Mouse (Mus musculus) testis, adult 2 months (tissue): ENCODE measurements around the gene Cyp51. TPM values are rescaled to one million over a fixed set of nuclear protein-coding genes. Genes with fewer than 3 reads are reported as not detected.

Source experiments
- H3K27ac ChIP-seq: fragments of 200-500 bp; 2 replicates; pipeline ENCODE4 v1.5.1; 2012; ENCODE audit warnings: low read depth, low read length; ENCODE audit not compliant: control insufficient read depth, insufficient read depth
- H3K27me3 ChIP-seq: fragments of 200-500 bp; 2 replicates; pipeline ENCODE4 v1.6.1; 2012; ENCODE audit warnings: mild to moderate bottlenecking, low read length, moderate library complexity; ENCODE audit not compliant: control insufficient read depth, insufficient read depth
- H3K36me3 ChIP-seq: fragments of 200-500 bp; 2 replicates; pipeline ENCODE4 v1.6.1; 2012; ENCODE audit warnings: mild to moderate bottlenecking, low read length; ENCODE audit not compliant: control insufficient read depth, insufficient read depth
- H3K4me1 ChIP-seq: fragments of 200-500 bp; 2 replicates; pipeline ENCODE4 v1.6.1; 2012; ENCODE audit warnings: low read length; ENCODE audit not compliant: control insufficient read depth, insufficient read depth
- H3K4me3 ChIP-seq: fragments of 200-500 bp; 2 replicates; pipeline ENCODE4 v1.5.1; 2012; ENCODE audit warnings: low read depth, mild to moderate bottlenecking, low read length, moderate library complexity, mixed read lengths; ENCODE audit not compliant: control insufficient read depth
- CTCF ChIP-seq: fragments of 200-500 bp; IDR thresholded peaks from 2 replicates; pipeline ENCODE4 v1.5.1; 2012; ENCODE audit warnings: low read depth, mild to moderate bottlenecking, inconsistent platforms, low read length, moderate library complexity; ENCODE audit not compliant: control insufficient read depth, insufficient read depth, insufficient replicate concordance
- POLR2A ChIP-seq: fragments of 200-500 bp; IDR thresholded peaks from 2 replicates; pipeline ENCODE4 v1.6.1; 2012; ENCODE audit warnings: low read depth, mild to moderate bottlenecking, inconsistent platforms, low read length, moderate library complexity; ENCODE audit not compliant: control insufficient read depth
- polyA plus RNA-seq: library from polyadenylated mRNA; depleted of rRNA; stranded (reverse); fragments of >200 nt; gene quantifications from 2 replicates; pipeline ENCODE4 v1.2.3, GENCODE M21; 2012

Cyp51 gene
- polyA plus RNA-seq, 1 experiment: 72.9 TPM

DNA sequence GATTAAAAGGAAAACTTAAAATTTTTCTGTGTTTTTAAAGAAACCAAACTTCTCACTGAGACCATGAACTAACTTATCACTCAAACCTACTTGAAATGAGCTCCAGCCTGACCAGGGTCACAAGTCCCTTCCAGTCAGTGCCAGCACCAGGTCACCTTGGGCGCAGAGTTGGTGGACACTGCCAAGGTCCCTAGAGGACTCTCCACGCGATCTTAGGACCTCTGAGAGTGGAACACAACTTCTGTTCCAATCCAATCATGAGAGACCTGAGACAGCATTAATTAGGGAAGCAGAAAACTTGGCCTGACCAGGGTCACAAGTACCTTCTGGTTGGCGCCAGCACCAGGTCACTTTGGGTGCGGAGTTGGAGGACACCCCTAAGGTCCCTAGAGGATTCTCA, 10.1 kb downstream of the Cyp51 start:
- Histone ChIP-seq H3K4me3 (no peak overlapping the region), H3K4me1 (no peaks in the 10 kb centered on the region), H3K36me3 (no peaks in the 10 kb centered on the region)

DNA sequence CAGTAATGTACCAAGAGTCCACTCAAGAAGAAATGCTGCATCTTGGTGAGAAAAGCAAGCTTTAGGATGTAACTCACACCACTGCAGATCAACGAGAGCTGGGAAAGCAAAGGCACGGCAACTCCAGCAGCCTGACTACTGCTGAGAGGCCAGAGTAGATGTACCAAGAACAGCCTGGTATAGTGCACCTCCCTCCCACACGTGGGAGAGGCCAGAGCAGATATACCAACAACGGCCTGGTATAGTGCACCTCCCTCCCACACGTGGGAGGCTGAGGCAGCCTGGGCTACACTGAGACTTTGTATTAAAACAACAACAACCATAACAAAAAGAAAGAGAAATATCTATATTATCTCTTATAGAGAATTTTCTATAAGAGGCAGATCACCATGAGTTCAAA, 16.4 kb downstream of the Cyp51 start:
- no peaks in the 10 kb centered on the region for H3K27me3 ChIP-seq
- no peak overlapping the region for H3K27ac ChIP-seq
- H3K4me3 ChIP-seq: no peak overlapping the region
- H3K36me3 ChIP-seq: no peaks in the 10 kb centered on the region
- no peaks in the 10 kb centered on the region for H3K4me1 ChIP-seq
- TF ChIP-seq CTCF (no peak), POLR2A (no peak)

More for the DNA sequence above, 10.1 kb downstream of the Cyp51 start:
- H3K27me3 ChIP-seq: no peaks in the 10 kb centered on the region
- no peak overlapping the region for H3K27ac ChIP-seq
- no peak for TF ChIP-seq CTCF
- TF ChIP-seq POLR2A: no peak

DNA sequence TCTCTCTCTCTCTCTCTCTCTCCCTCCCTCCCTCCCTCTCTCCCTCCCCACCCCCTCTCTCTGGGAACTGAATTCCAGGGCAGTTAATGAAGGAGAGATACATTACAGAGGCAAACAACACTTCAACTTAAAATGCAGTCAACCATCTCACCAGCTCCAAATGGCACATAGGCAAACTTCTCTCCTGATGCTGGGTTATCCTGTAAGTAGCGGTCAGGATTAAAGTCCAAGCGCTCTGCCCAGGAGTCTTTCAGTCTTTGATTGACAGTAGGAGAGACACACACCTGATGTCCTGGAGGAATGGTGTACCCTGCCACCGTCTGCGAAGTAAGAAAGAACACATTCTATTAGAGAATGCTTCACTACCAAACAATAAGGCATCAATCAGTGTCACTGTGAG, 18.2 kb downstream of the Cyp51 start:
- Histone ChIP-seq H3K27me3 (no peaks in the 10 kb centered on the region), H3K4me1 (no peaks in the 10 kb centered on the region), H3K36me3 (no peaks in the 10 kb centered on the region), H3K27ac (no peak overlapping the region), H3K4me3 (no peak overlapping the region)
- TF ChIP-seq CTCF (no peak), POLR2A (no peak)

DNA sequence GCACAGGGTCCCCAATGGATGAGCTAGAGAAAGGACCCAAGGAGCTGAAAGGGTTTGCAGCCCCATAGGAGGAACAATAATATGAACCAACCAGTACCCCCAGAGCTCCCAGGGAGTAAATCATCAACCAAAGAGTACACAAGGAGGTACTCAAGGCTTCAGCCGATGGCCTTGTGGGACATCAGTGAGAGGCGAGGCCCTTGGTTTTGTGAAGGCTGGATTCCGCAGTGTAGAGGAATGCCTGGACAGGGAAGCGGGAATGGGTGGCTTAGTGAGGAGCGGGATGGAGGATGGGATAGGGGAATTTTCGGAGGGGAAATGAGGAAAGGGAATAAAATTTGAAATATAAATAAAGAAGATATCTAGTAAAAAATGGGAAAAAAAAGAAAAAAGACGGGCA, 19.6 kb downstream of the Cyp51 start:
- Histone ChIP-seq H3K27ac (no peak overlapping the region), H3K27me3 (no peaks in the 10 kb centered on the region), H3K4me3 (no peak overlapping the region), H3K36me3 (no peaks in the 10 kb centered on the region), H3K4me1 (no peaks in the 10 kb centered on the region)
- TF ChIP-seq CTCF: no peak
- no peak for TF ChIP-seq POLR2A

DNA sequence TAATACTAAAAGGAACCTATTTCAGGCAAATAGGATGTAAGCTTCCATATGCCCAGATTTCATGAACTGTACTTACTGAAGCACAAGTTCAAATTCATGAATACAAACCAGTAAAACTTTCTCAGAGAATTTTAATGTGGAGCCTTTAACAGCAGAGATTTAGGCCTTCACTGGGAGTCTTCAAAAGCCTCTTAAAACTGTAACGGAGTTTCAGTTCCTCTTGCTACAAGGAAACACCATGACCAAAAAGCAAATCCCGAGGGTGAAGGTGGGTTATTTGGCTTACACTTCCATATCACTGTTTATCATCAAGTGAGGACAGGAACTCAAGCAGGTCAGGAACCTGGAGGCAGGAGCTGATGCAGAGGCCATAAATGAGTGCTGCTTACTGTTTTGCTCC, 23.0 kb downstream of the Cyp51 start:
- Histone ChIP-seq H3K36me3 (no peaks in the 10 kb centered on the region; the same call in 1 of the 2 replicates), H3K4me1 (no peaks in the 10 kb centered on the region)

DNA sequence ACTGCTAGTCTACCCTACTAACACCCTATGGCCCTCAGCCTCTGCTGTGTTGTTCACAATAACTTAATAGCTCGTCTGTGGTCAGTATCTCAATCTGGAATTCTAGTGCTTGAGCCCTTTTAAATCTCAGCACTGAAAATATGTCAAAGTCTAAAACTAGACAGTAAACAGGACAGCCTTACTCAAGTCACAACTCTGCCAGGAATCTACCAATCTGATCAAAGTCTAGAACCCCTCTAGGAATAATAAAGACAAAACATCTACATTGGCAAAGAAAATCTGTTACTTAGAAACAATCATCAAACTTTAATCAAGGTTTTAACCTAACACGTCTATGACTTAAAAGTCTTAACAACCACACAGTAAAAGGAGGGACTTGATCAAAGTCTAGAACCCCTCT, 23.7 kb downstream of the Cyp51 start:
- Histone ChIP-seq H3K4me1 (no peaks in the 10 kb centered on the region), H3K4me3 (no peak overlapping the region), H3K27ac (no peak overlapping the region), H3K27me3 (no peaks in the 10 kb centered on the region), H3K36me3 (no peaks in the 10 kb centered on the region; the same call in 1 of the 2 replicates)
- no peak for TF ChIP-seq CTCF
- no peak for TF ChIP-seq POLR2A

More for the DNA sequence above, 23.0 kb downstream of the Cyp51 start:
- no peak overlapping the region for H3K27ac ChIP-seq
- TF ChIP-seq POLR2A (no peak), CTCF (no peak)
- no peaks in the 10 kb centered on the region for H3K27me3 ChIP-seq
- no peak overlapping the region for H3K4me3 ChIP-seq

DNA sequence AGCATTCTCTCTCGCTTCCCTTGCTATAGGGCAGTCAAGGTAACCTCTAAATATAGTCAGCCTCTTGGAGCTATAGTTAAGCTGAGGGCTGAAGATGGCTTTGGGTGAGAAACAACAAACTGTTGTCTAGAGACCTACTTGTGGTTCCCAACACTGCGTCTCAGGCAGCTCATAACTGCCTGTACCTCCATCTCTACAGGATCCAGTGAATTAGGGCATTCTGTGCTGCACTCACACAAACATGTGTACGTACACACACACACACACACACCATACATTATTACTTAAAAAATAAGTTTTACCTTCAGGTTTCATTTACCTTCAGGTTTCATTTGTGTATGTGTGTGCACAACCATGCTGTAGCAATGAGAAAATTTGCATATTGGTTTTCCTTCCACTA, 25.5 kb downstream of the Cyp51 start:
- no peaks in the 10 kb centered on the region for H3K4me1 ChIP-seq
- H3K27ac ChIP-seq: no peak overlapping the region
- no peak for TF ChIP-seq POLR2A
- H3K27me3 ChIP-seq: no peaks in the 10 kb centered on the region
- H3K36me3 ChIP-seq: no peaks in the 10 kb centered on the region; the same call in 1 of the 2 replicates
- no peak overlapping the region for H3K4me3 ChIP-seq

DNA sequence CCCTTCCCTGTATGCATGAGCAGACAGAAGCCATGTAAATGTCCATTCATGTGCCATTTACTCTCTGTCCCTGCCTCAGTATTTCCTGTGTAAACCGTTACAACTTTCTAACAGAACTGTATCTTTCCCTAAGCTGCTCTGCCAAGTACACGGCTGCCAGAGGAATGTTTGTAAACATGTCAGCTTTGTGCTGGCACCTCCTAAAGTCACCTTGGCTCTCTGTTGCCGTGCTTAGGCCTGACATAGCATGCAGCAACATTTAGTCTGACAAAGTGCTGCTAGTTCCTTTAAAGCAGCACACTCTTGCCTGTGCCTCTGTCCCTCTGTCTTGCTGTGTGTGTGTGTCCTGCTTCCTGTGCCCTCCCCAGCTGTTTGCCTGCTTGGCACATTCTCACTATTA, 37.3 kb downstream of the Cyp51 start:
- H3K36me3 ChIP-seq: no peaks in the 10 kb centered on the region; the same call in 1 of the 2 replicates
- TF ChIP-seq POLR2A (no peak), CTCF (no peak)

More for the DNA sequence above, 37.3 kb downstream of the Cyp51 start:
- no peak overlapping the region for H3K4me3 ChIP-seq
- H3K27ac ChIP-seq: no peak overlapping the region
- H3K4me1 ChIP-seq: no peaks in the 10 kb centered on the region
- H3K27me3 ChIP-seq: no peaks in the 10 kb centered on the region
